Mouse (Mus musculus) cerebellum, postnatal 14 days (tissue): Measurements from ENCODE around the gene Defb43.

ENCODE experiments used
- DNase-seq, 2 experiments: peaks; one replicate each; pipeline ENCODE4 v3.0.0; 2021; ENCODE audit warnings: mixed read lengths in 2 of 2

Defb43 gene

GRCm38 (mm10) chr14:63011471-63011870 lies at the start of gene Defb43:
Gene Defb43 (plus strand): TSS chr14:63011771.
- DNase-seq, result no peak

GRCm38 (mm10) chr14:62963632-62964031 lies 47.9 kb upstream of the Defb43 start:
- DNase-seq, result no peak

- DNase-seq, result peak in 1 of 2 experiments; percentile 16
These were observed 46.2 kb upstream of the Defb43 start for GRCm38 (mm10) chr14:62965342-62965741.

- no peak for DNase-seq
These were observed 45.6 kb upstream of the Defb43 start for GRCm38 (mm10) chr14:62965811-62966520.

GRCm38 (mm10) chr14:62975046-62975445 lies 36.5 kb upstream of the Defb43 start:
- peak; percentile 78 to 85 for DNase-seq

GRCm38 (mm10) chr14:62979815-62980214 lies 31.8 kb upstream of the Defb43 start:
- no peak for DNase-seq

- no peak for DNase-seq
These were observed 27.2 kb upstream of the Defb43 start, which contains the start of gene Defb48 for GRCm38 (mm10) chr14:62984410-62984809. Gene Defb48 (minus strand): TSS chr14:62984510.

GRCm38 (mm10) chr14:62991271-62991670 lies 20.3 kb upstream of the Defb43 start:
- no peak for DNase-seq

GRCm38 (mm10) chr14:62991849-62992510 lies 19.6 kb upstream of the Defb43 start:
- DNase-seq, result no peak

- no peak for DNase-seq
These were observed 13.8 kb upstream of the Defb43 start, which contains the start of gene Defb47 for GRCm38 (mm10) chr14:62997777-62998176. Gene Defb47 (plus strand): TSS chr14:62998077.

GRCm38 (mm10) chr14:62998977-62999376 lies 12.6 kb upstream of the Defb43 start:
- DNase-seq, result no peak

GRCm38 (mm10) chr14:63002588-63002987 lies 9.0 kb upstream of the Defb43 start:
- no peak for DNase-seq

- DNase-seq, result no peak
These were observed 1.5 kb downstream of the Defb43 start for GRCm38 (mm10) chr14:63013082-63013481.

- DNase-seq, result no peak
These were observed 3.1 kb downstream of the Defb43 start for GRCm38 (mm10) chr14:63014667-63015066.

- no peak for DNase-seq
These were observed 9.1 kb downstream of the Defb43 start for GRCm38 (mm10) chr14:63020524-63021156.

- no peak for DNase-seq
These were observed 35.1 kb downstream of the Defb43 start, which contains the start of gene Defb42 for GRCm38 (mm10) chr14:63046691-63047090. Gene Defb42 (plus strand): TSS chr14:63046991.

GRCm38 (mm10) chr14:63049910-63050370 lies 38.4 kb downstream of the Defb43 start, which contains the start of gene Defb30:
Gene Defb30 (minus strand): TSS chr14:63049960.
- no peak for DNase-seq

- DNase-seq, result peak; percentile 62 to 82
These were observed 39.2 kb downstream of the Defb43 start for GRCm38 (mm10) chr14:63050769-63051168.

GRCm38 (mm10) chr14:63054729-63055128 lies 43.2 kb downstream of the Defb43 start:
- DNase-seq, result peak; percentile 83 to 88

- no peak for DNase-seq
These were observed 48.8 kb downstream of the Defb43 start for GRCm38 (mm10) chr14:63060361-63060760.

- no peak for DNase-seq
These were observed 50.6 kb downstream of the Defb43 start for GRCm38 (mm10) chr14:63062184-63062583.

GRCm38 (mm10) chr14:63065391-63065790 lies 53.8 kb downstream of the Defb43 start:
- DNase-seq, result no peak

GRCm38 (mm10) chr14:63066630-63067310 lies 55.2 kb downstream of the Defb43 start:
- DNase-seq, result peak; percentile 82 to 91
